In the genomic region with DNA sequence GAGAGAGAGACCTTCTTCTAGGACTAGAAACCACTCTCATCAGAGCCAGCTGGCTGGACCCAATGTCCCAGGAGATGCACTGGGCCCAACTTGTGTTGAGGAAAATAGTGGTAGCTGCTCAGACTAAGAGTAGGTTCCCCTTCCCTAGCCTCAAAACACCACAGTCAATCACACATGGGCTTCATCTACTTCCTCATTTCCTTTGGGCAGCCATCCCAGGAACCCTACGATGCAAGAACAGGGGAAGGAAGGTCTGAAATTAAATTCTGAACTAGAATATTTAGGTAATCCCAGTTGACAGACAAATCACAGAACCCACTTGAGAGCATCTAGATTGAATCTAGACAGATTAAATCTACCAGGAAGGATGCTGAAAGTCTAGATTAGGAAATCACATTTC, we compare ENCODE assay signal across 14 mouse cellular contexts. TPM values are rescaled to one million over a fixed set of nuclear protein-coding genes. Genes with fewer than 3 reads are reported as not detected.
A peak's percentile ranks its signal among the peaks of the same experiment; 100 is the strongest.
DNase-seq lines count a peak whose midpoint lies in the region; ATAC-seq and TF ChIP-seq lines count a peak whose summit lies in the region.
"Had no signal": no experiment of that assay in that cellular context is flagged by ENCODE, and none has a peak within 500 bp of the region (broad histone marks: within the 10 kb centered on the region; RNA-seq: fewer than 3 reads in every experiment).

No protein-coding gene starts in this region.

- no peak overlapping the region for H3K9ac ChIP-seq in kidney, embryonic 16.5 days (replicated peaks; ENCODE audit: low read length)
- no peak overlapping the region for H3K9ac ChIP-seq in forebrain, embryonic 15.5 days (replicated peaks)
- H3K9ac ChIP-seq: intestine, embryonic 15.5 days; limb, embryonic 15.5 days had no signal

- no peak for DNase-seq in kidney, postnatal 36 days
- peak; percentile 42 for DNase-seq in G1E (ENCODE audit: low spot score)
- DNase-seq in skeletal muscle tissue, adult 2 months (ENCODE audit: low read depth, low spot score) = peak; percentile 36
- DNase-seq: heart, postnatal 36 days; right cerebral cortex, postnatal 14 days; thymus, postnatal 36 days had no signal

- no peak for ATAC-seq in kidney, embryonic 16.5 days (ENCODE audit: low FRiP score, low TSS enrichment)
- ATAC-seq in G1E (ENCODE audit: extremely low read depth, insufficient number of reproducible peaks, low FRiP score, poor library complexity, severe bottlenecking) = no peak
- ATAC-seq in cerebellum, adult (ENCODE audit: insufficient number of reproducible peaks, low FRiP score, low TSS enrichment) = no peak
- ATAC-seq in forebrain, embryonic 15.5 days (replicated peaks) = no peak
- ATAC-seq: forebrain, embryonic 16.5 days; intestine, embryonic 15.5 days had no signal

- no peak overlapping the region for H3K4me2 ChIP-seq in kidney, embryonic 16.5 days (replicated peaks; ENCODE audit: low read depth, low read length)
- H3K4me2 ChIP-seq in forebrain, embryonic 15.5 days (replicated peaks) = no peak overlapping the region
- H3K4me2 ChIP-seq: intestine, embryonic 15.5 days; limb, embryonic 15.5 days had no signal

- no peak for TF ChIP-seq POLR2A in bone marrow macrophage, adult 2 months (IDR thresholded peaks at IDR 0.05; ENCODE audit: borderline replicate concordance, low read depth, low read length)

- no peak for TF ChIP-seq CTCF in G1E (IDR thresholded peaks at IDR 0.05; ENCODE audit: low read depth, low read length)
- no peak for TF ChIP-seq CTCF in bone marrow macrophage, adult 2 months (IDR thresholded peaks at IDR 0.05; ENCODE audit: low read depth, low read length)

- peaks cover 36% of the 10 kb centered on the region for H3K4me1 ChIP-seq in kidney, embryonic 16.5 days (ENCODE audit: insufficient read depth, low read length)
- H3K4me1 ChIP-seq in G1E (ENCODE audit: insufficient read depth, low read depth, low read length) = peaks cover 63% of the 10 kb centered on the region
- H3K4me1 ChIP-seq in bone marrow macrophage, adult 2 months (ENCODE audit: control insufficient read depth, insufficient read depth, low read length) = peaks cover 71% of the 10 kb centered on the region
- H3K4me1 ChIP-seq in forebrain, embryonic 15.5 days = 0 out of 2 replicates have a peak, but pooled peaks cover 8% of the 10 kb centered on the region

- WGBS in kidney, embryonic 16.5 days = 52% methylated on average over 1 of the region's 1 CpGs
- 76% methylated on average over 1 of the region's 1 CpGs for WGBS in forebrain, embryonic 15.5 days

- H3K4me3 ChIP-seq in kidney, embryonic 16.5 days (ENCODE audit: low read length) = no peak overlapping the region
- H3K4me3 ChIP-seq in G1E (ENCODE audit: low read depth, low read length) = no peak overlapping the region
- H3K4me3 ChIP-seq in bone marrow macrophage, adult 2 months (ENCODE audit: insufficient read depth, low read length) = no peak overlapping the region
- no peak overlapping the region for H3K4me3 ChIP-seq in forebrain, embryonic 15.5 days
- H3K4me3 ChIP-seq: heart, adult 2 months; intestine, embryonic 15.5 days; limb, embryonic 15.5 days had no signal

- no peaks in the 10 kb centered on the region for H3K27me3 ChIP-seq in kidney, embryonic 16.5 days (ENCODE audit: insufficient read depth, low read length)
- H3K27me3 ChIP-seq in G1E (ENCODE audit: insufficient read depth, low read length) = peaks cover 4% of the 10 kb centered on the region; the same call in 1 of the 2 replicates
- H3K27me3 ChIP-seq in forebrain, embryonic 15.5 days = no peaks in the 10 kb centered on the region; the same call in 1 of the 2 replicates
- H3K27me3 ChIP-seq: intestine, embryonic 15.5 days had no signal

- no peaks in the 10 kb centered on the region for H3K9me3 ChIP-seq in kidney, embryonic 16.5 days (ENCODE audit: low read length)
- H3K9me3 ChIP-seq in G1E (replicated peaks) = no peaks in the 10 kb centered on the region
- no peaks in the 10 kb centered on the region for H3K9me3 ChIP-seq in forebrain, embryonic 15.5 days
- H3K9me3 ChIP-seq: intestine, embryonic 15.5 days; limb, embryonic 15.5 days had no signal

- H3K27ac ChIP-seq in kidney, embryonic 16.5 days (ENCODE audit: low read length) = peak overlapping the region; percentile 35
- peak overlapping the region; percentile 98 for H3K27ac ChIP-seq in bone marrow macrophage, adult 2 months (ENCODE audit: insufficient read depth, low read depth, low read length)
- no peak overlapping the region for H3K27ac ChIP-seq in forebrain, embryonic 15.5 days (replicated peaks)
- H3K27ac ChIP-seq: heart, adult 2 months; intestine, embryonic 15.5 days; limb, embryonic 15.5 days had no signal

- H3K36me3 ChIP-seq in kidney, embryonic 16.5 days (ENCODE audit: insufficient read depth, low read length) = no peaks in the 10 kb centered on the region
- H3K36me3 ChIP-seq in G1E (replicated peaks) = no peaks in the 10 kb centered on the region
- H3K36me3 ChIP-seq in forebrain, embryonic 15.5 days = no peaks in the 10 kb centered on the region
- H3K36me3 ChIP-seq: intestine, embryonic 15.5 days; limb, embryonic 15.5 days had no signal

RNA-seq across cellular contexts. Expression of a gene that starts 56.8 kb away (rescaled TPM):
- 39.2 and 40.0 TPM in 2 replicates for polyA plus RNA-seq in kidney, embryonic 16.5 days (2015; fragmentation: Nextera tagmentation; extraction: Ambion mirVana)
- total RNA-seq in G1E (2014; fragmentation: Nextera tagmentation) = 80.7 and 87.7 TPM in 2 replicates
- 64.7 and 77.9 TPM in 2 replicates for total RNA-seq in G1E (2017)
- polyA plus RNA-seq in G1E (2012) = 10.4 and 11.2 TPM in 2 replicates
- polyA plus RNA-seq in bone marrow macrophage, adult 2 months (2012; ENCODE audit: insufficient read depth, insufficient read length, missing spikeins) = 31.7 and 36.1 TPM in 2 replicates
- 25.2 and 25.8 TPM in 2 replicates for polyA plus RNA-seq in forebrain, embryonic 15.5 days (2015; fragmentation: Nextera tagmentation; extraction: Ambion mirVana)

Comparison
In these comparisons a context has a peak if more than half of its experiments do, and no peak if none do; other contexts are left out.
1. DNase-seq: peak in G1E (single experiment) and skeletal muscle tissue, adult 2 months (single experiment); none in kidney, postnatal 36 days (0 of 2).